Comparison of ENCODE assay signal across 12 mouse cellular contexts in the genomic region with DNA sequence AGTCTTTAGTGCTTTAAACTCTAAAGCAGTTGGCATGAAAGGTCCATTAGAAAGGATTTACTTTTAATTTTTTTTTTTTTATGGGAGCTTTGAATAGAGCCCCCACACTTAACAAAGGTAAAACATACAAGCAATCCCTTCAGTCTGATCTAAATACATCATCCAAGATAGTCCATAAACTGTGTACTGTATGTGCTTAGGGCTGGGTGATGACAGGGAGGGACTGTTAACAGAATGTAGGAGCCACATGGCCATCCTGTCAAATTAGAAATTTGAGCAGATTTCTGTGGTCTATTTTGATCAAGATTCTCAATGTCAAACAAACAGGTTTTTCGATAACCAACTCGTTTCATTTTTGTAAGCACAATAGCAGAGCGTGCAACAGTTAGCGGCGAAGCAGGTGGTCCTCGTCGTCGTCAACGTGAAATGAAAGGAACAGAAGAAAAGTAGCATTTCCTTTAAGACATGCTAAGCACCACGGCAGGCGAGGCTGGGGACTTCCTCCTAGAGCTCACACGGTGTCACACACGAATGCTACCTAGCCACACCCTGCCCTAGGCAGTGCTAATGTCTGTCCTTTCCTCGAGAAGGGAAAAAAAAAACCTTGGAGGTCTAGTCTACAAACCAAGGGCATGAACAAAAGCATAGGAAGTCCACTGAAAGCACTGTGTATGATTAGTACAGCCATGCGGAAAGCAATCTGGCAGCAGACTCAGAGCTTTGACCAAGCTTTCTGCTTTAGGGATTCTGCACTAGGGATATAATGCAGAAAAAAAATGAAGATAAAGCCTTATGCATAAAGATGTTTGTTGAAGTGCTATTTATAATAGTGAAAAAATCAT.
DNase-seq lines count a peak whose midpoint lies in the region; ATAC-seq and TF ChIP-seq lines count a peak whose summit lies in the region.
"Had no signal": no experiment of that assay in that cellular context is flagged by ENCODE, and none has a peak within 500 bp of the region (broad histone marks: within the 10 kb centered on the region; RNA-seq: fewer than 3 reads in every experiment).

No protein-coding gene starts in this region.

- H3K9me3 ChIP-seq in midbrain, postnatal 0 days (ENCODE audit: low read length), result no peaks in the 10 kb centered on the region
- no peaks in the 10 kb centered on the region for H3K9me3 ChIP-seq in midbrain, embryonic 10.5 days (replicated peaks)
- no peaks in the 10 kb centered on the region for H3K9me3 ChIP-seq in liver, embryonic 12.5 days (replicated peaks)
- H3K9me3 ChIP-seq: embryonic facial prominence, embryonic 12.5 days; lung, embryonic 15.5 days had no signal

- WGBS in midbrain, postnatal 0 days, result 63% methylated on average over 15 of the region's 15 CpGs
- 79% methylated on average over 15 of the region's 15 CpGs for WGBS in midbrain, embryonic 10.5 days
- 61% methylated on average over 15 of the region's 15 CpGs for WGBS in liver, embryonic 12.5 days (ENCODE audit: insufficient replicate concordance)

- no peak overlapping the region for H3K27ac ChIP-seq in midbrain, postnatal 0 days (ENCODE audit: low read depth, low read length)
- no peak overlapping the region for H3K27ac ChIP-seq in midbrain, embryonic 10.5 days (replicated peaks)
- no peak overlapping the region for H3K27ac ChIP-seq in liver, embryonic 12.5 days
- H3K27ac ChIP-seq: embryonic facial prominence, embryonic 12.5 days; lung, embryonic 15.5 days had no signal

- H3K36me3 ChIP-seq in midbrain, postnatal 0 days (ENCODE audit: insufficient read depth, low read length), result no peaks in the 10 kb centered on the region
- H3K36me3 ChIP-seq in midbrain, embryonic 10.5 days, result no peaks in the 10 kb centered on the region
- peaks cover 6% of the 10 kb centered on the region for H3K36me3 ChIP-seq in liver, embryonic 12.5 days
- H3K36me3 ChIP-seq: embryonic facial prominence, embryonic 12.5 days; lung, embryonic 15.5 days had no signal

- peak; percentile 10 to 41 for DNase-seq in cerebellum, postnatal 14 days
- DNase-seq in cerebellum, postnatal 4 days (ENCODE audit: low spot score in 2 of 2), result no peak
- DNase-seq in midbrain, postnatal 0 days (ENCODE audit: low spot score), result peak; percentile 35
- DNase-seq in midbrain, embryonic 10.5 days (ENCODE audit: low spot score), result no peak
- peak; percentile 62 for DNase-seq in retina, postnatal 1 day
- DNase-seq in thymus, postnatal 4 days, result peak; percentile 58
- no peak for DNase-seq in cerebellum, adult 11 months
- DNase-seq: gastrocnemius, postnatal 36 days; kidney, postnatal 36 days had no signal

- H3K9ac ChIP-seq in midbrain, postnatal 0 days (replicated peaks; ENCODE audit: low read length, poor library complexity, severe bottlenecking), result no peak overlapping the region
- no peak overlapping the region for H3K9ac ChIP-seq in liver, embryonic 12.5 days
- H3K9ac ChIP-seq: embryonic facial prominence, embryonic 12.5 days; lung, embryonic 15.5 days had no signal

- no peak for TF ChIP-seq CTCF in midbrain, postnatal 0 days (IDR thresholded peaks at IDR 0.05)

- no peak overlapping the region for H3K4me3 ChIP-seq in midbrain, postnatal 0 days (ENCODE audit: low read depth, low read length)
- H3K4me3 ChIP-seq in midbrain, embryonic 10.5 days, result no peak overlapping the region
- no peak overlapping the region for H3K4me3 ChIP-seq in liver, embryonic 12.5 days
- H3K4me3 ChIP-seq: embryonic facial prominence, embryonic 12.5 days; lung, embryonic 15.5 days had no signal

- H3K4me1 ChIP-seq in midbrain, postnatal 0 days (ENCODE audit: insufficient read depth, low read length), result no peaks in the 10 kb centered on the region
- peaks cover 15% of the 10 kb centered on the region for H3K4me1 ChIP-seq in midbrain, embryonic 10.5 days
- 0 out of 2 replicates have a peak, but pooled peaks cover 3% of the 10 kb centered on the region for H3K4me1 ChIP-seq in liver, embryonic 12.5 days
- H3K4me1 ChIP-seq: lung, embryonic 15.5 days had no signal

- no peak overlapping the region for H3K4me2 ChIP-seq in midbrain, postnatal 0 days (ENCODE audit: low read depth, low read length, poor library complexity, severe bottlenecking)
- H3K4me2 ChIP-seq in liver, embryonic 12.5 days, result no peak overlapping the region
- H3K4me2 ChIP-seq: embryonic facial prominence, embryonic 12.5 days; lung, embryonic 15.5 days had no signal

- no peaks in the 10 kb centered on the region for H3K27me3 ChIP-seq in midbrain, postnatal 0 days (ENCODE audit: insufficient read depth, low read length)
- 0 out of 2 replicates have a peak, but pooled peaks cover 6% of the 10 kb centered on the region for H3K27me3 ChIP-seq in midbrain, embryonic 10.5 days (ENCODE audit: low read depth, poor library complexity, severe bottlenecking)
- H3K27me3 ChIP-seq in liver, embryonic 12.5 days (replicated peaks), result no peaks in the 10 kb centered on the region
- H3K27me3 ChIP-seq: lung, embryonic 15.5 days had no signal

- no peak for ATAC-seq in midbrain, postnatal 0 days (ENCODE audit: low FRiP score)
- no peak for ATAC-seq in liver, embryonic 12.5 days

Comparison
In these comparisons a context has a peak if more than half of its experiments do, and no peak if none do; other contexts are left out.
1. DNase-seq: peak in cerebellum, postnatal 14 days (2 of 2), midbrain, postnatal 0 days (single experiment), retina, postnatal 1 day (single experiment) and thymus, postnatal 4 days (single experiment); none in cerebellum, postnatal 4 days (0 of 2), midbrain, embryonic 10.5 days (single experiment) and cerebellum, adult 11 months (single experiment).